Mouse (Mus musculus) cortical plate, adult 2 months (tissue): Measurements from ENCODE around the gene Hdlbp. TPM values are rescaled to one million over a fixed set of nuclear protein-coding genes. Genes with fewer than 3 reads are reported as not detected.

Experiments used
- H3K27ac ChIP-seq: fragments of 200-500 bp; 2 replicates; pipeline ENCODE4 v1.5.1; 2012; ENCODE audit warnings: low read length, control low read depth, inconsistent platforms; ENCODE audit not compliant: insufficient read depth
- H3K4me1 ChIP-seq: fragments of 200-500 bp; 2 replicates; pipeline ENCODE4 v1.6.1; 2011; ENCODE audit warnings: low read length; ENCODE audit not compliant: control insufficient read depth, insufficient read depth
- H3K4me3 ChIP-seq: fragments of 200-500 bp; 2 replicates; pipeline ENCODE4 v1.5.1; 2011; ENCODE audit warnings: mild to moderate bottlenecking, low read length, control low read depth; ENCODE audit not compliant: insufficient read depth
- CTCF ChIP-seq: fragments of 200-500 bp; IDR thresholded peaks from 2 replicates; pipeline ENCODE4 v1.5.1; 2011; ENCODE audit warnings: mild to moderate bottlenecking, control low read depth, low read length; ENCODE audit not compliant: insufficient read depth; ENCODE audit errors: extremely low read depth
- POLR2A ChIP-seq: fragments of 200-500 bp; IDR thresholded peaks from 2 replicates; pipeline ENCODE4 v1.6.1; 2011; ENCODE audit warnings: mild to moderate bottlenecking, low read length, control low read depth; ENCODE audit not compliant: insufficient read depth; ENCODE audit errors: extremely low read depth
- polyA plus RNA-seq: library from polyadenylated mRNA; depleted of rRNA; stranded (reverse); fragments of >200 nt; gene quantifications from 2 replicates; pipeline ENCODE4 v1.2.3, GENCODE M21; 2012

The Hdlbp gene
- polyA plus RNA-seq, 1 experiment, result 93.3 TPM

DNA sequence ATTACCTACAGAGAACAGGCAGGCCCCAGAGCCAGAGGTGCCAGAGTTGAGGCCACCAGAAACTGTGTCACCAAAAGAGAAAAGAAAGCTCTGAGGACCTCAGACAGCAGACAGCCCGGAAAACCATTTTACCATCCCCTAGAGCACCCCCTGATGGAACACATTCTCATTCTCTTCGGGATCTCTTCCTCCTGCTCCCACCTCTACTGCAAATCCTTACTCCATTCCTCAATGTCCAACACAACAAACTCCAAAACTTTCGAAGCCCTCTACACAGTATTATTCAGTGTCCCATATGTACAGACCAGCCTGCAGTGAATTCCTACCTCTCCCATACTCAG lies 32.8 kb downstream of the Hdlbp start:
- Histone ChIP-seq H3K4me1 (peaks cover 4% of the 10 kb centered on the region; the same call in 1 of the 2 replicates), H3K4me3 (peak overlapping the region; percentile 78), H3K27ac (peak overlapping the region; percentile 22)
- TF ChIP-seq CTCF (no peak), POLR2A (no peak)

DNA sequence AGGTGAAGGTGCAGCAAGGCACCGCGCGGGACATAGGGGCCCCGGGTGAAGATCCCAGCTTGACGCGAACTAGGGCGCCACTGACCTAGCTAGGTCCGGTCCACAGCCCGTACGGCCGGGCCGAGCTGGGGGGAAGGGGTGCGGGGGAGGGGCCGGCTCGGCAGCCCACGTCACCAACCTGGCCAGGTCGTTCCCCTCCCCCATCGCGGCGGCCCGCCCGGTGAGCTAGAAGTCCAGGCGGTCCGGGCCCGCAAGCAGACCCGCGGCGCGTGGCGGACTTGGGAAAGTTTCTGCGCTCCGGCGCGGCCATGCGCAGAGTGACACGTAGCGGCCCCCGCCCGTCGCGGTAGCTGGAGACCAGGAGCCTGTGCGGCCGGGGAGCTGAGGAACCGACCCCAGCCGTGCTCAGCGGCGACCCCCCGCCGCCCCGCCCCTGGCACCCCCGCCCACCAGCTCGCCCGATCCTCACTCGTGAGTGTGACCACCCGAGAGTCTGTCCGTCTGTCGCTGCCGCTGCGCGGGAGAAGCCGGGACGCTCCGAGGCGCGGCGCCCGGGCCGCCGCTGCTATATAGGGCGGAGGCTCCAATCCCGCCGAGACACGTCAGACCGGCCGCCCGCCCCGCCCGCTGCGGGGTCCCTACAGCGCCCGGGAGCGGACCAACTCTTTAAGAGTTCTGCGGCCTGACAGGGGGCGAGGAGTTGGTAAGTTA lies 33.3 kb downstream of the Hdlbp start:
- Histone ChIP-seq H3K4me3 (peak overlapping the region; percentile 78), H3K4me1 (peaks cover 4% of the 10 kb centered on the region; the same call in 1 of the 2 replicates), H3K27ac (peak overlapping the region; percentile 81; the same call in 1 of the 2 replicates)
- TF ChIP-seq CTCF (no peak), POLR2A (no peak)

DNA sequence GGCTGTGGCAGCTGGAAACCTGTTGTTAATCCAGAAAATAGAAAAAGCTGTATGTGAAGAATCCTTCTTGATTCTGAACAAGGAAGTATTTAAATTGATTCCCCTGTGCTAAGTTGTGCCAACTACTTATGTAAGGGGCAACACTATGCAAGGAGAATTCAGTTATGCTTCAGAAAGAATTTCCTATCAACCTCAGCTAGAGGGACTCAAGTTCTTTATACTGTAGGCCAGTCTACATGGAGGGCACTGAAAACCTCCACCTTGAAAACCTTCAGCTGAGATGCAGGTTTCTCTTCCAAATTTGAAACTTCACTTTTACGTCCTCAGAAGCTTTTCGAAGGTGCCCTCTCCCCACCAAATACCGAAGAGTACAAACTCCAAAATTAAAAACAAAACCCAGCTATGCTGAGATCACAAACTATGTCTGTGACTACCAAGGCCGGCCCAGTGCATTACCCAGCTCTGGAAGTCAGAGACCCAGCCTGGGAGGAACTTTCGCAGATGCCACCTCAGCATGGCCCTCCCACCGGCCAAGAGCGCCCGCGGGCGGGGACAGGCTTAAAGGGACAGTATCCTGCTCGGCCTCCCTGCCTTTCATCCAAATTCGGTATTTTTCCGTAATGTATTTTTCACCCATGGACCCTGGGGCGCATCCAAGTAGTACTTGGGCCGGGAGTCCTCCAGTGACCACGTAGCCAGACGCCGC lies 34.1 kb downstream of the Hdlbp start:
- TF ChIP-seq POLR2A (no peak), CTCF (no peak)
- Histone ChIP-seq H3K4me3 (peak overlapping the region; percentile 78), H3K4me1 (peaks cover 4% of the 10 kb centered on the region; the same call in 1 of the 2 replicates), H3K27ac (0 out of 2 replicates have a peak overlapping the region, but pooled peaks have one; percentile 81)

DNA sequence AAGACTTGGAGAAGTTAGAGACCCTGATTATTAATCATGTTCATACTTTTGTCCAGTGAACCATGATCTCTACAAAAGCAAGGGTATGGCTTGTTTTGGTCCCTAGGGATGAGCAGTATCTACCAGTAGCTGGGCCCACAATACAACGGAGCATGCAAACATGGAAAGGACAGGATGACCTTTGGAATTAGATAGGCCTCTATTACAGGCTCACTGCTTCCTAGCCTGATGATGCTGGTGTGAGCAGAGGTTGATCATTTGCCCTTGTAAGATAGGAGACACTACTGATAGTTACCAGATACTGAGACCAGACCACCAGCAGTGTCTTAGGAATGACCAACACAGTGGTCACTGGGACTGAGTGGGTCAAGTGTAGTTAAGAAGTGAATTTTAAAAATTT lies 39.3 kb downstream of the Hdlbp start:
- Histone ChIP-seq H3K4me1 (no peaks in the 10 kb centered on the region), H3K27ac (no peak overlapping the region), H3K4me3 (no peak overlapping the region)
- no peak for TF ChIP-seq CTCF
- no peak for TF ChIP-seq POLR2A

DNA sequence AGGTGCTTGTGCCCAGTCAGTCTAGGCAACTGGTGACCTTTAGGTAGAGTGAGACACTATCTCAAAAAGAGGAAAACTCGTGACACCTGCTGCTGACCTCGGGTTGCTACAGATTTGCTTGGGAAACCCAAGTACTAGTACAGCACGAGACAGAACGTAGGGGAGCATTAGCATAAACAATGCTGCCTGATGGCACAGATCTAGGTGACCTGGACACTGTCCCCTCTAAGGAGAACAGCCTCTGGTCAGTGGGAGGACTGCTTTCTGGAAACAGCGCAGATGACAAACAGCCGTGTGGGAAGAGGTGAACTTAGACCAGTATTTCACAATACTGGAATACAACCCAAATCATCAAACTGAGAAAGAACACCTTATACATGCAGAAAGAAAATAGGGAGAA lies 46.5 kb downstream of the Hdlbp start:
- H3K4me3 ChIP-seq, result no peak overlapping the region
- H3K27ac ChIP-seq, result no peak overlapping the region
- no peaks in the 10 kb centered on the region for H3K4me1 ChIP-seq
- no peak for TF ChIP-seq CTCF
- TF ChIP-seq POLR2A, result no peak

DNA sequence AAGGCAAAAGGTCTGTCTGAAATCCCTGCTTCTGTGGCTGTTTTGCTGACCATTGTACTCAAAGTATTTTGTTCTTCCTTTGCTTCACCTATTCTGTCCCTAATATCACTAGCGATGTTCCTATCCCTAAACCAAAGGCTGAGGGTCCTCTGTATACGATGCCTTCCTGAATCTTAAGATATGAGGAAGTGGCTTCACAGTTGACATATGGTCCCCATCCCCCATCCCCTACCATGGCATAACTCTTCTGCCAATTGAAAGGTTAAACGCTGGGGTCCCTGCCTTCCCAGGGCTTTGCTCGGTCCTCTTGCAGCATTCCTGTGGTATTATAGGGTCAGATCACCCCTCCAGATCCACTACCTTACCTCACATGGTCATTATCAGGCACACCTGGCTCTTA lies 75.2 kb downstream of the Hdlbp start:
- TF ChIP-seq POLR2A (no peak), CTCF (no peak)

DNA sequence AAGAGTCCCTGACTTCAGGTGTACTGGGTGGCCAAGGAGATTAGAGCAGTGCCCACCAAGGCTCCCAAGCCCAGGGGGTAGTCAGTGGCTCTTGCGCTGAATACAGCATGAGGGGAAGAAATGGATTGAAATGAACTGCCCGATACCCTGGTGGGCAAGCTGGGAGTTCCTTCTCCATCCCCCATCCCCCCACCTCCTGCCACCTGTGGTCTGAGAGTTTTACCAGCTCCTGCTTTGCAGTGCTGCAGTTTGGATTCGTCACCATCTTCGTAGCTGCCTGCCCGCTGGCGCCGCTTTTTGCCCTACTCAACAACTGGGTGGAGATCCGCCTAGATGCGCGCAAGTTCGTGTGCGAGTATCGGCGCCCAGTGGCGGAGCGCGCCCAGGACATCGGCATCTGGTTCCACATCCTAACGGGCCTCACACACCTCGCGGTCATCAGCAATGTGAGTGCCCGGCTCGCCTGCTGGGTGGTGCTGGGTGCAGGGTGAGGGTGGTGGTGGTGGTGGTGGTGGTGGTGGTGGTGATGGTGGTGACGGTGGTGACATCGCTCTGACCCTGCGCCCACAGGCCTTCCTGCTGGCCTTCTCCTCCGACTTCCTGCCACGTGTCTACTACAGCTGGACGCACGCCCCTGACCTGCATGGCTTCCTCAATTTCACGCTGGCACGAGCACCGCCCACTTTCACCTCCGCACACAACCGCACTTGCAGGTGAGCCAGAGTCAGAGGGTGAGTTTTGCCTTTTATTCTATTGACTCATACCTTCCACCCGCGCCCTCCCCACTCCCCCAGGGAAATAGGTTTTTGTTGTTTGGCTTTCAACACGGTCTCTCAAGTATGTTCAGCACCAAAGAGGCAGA lies 77.2 kb downstream of the Hdlbp start:
- no peak for TF ChIP-seq CTCF
- TF ChIP-seq POLR2A, result no peak
- Histone ChIP-seq H3K4me3 (peak overlapping the region; percentile 5; the same call in 1 of the 2 replicates), H3K27ac (no peak overlapping the region)

More for the DNA sequence above, 75.2 kb downstream of the Hdlbp start:
- H3K4me1 ChIP-seq, result no peaks in the 10 kb centered on the region
- H3K4me3 ChIP-seq, result no peak overlapping the region
- no peak overlapping the region for H3K27ac ChIP-seq

DNA sequence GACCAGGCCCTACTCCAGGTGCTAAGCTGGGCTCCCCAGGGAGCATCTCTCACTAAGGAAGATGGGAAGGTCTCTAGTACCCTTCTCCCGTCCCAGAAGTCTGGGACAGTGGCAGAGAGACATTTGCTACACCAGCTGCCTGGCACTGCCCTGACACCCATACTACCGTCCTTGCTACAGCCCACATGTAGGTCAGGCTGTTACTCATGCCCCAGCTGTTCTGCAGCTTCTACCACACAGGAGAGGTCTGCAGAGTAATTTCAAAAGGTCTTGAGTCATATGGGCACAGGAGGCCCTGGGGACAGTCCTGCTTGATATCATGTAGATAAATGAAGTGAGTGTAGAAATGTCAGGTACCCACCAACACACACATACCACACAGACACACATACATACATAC lies 89.7 kb downstream of the Hdlbp start:
- no peak for TF ChIP-seq POLR2A
- TF ChIP-seq CTCF, result no peak
- H3K27ac ChIP-seq, result no peak overlapping the region
- H3K4me3 ChIP-seq, result no peak overlapping the region
- H3K4me1 ChIP-seq, result no peaks in the 10 kb centered on the region

More for the DNA sequence above, 77.2 kb downstream of the Hdlbp start:
- H3K4me1 ChIP-seq, result no peaks in the 10 kb centered on the region

DNA sequence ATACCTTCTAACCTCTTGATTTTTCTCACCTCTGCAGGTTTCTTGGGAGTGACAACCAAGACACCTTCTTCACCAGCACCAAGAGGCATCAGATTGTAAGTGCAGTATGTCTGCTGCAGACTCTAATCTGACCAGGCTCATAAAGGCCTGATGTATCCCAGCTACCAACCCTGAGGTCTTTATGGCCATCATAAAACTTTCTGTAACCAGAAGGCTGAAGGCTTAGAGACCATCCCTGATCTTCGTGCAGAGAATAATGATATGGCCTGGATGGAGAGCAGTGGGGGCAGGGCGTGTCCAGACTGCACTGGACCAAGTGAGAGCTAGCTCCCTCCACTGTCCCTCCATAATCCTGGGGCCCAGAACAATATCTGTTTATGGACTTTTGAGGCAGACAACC lies 91.4 kb downstream of the Hdlbp start:
- no peak overlapping the region for H3K27ac ChIP-seq
- TF ChIP-seq CTCF (no peak), POLR2A (no peak)
- H3K4me3 ChIP-seq, result no peak overlapping the region
- no peaks in the 10 kb centered on the region for H3K4me1 ChIP-seq

DNA sequence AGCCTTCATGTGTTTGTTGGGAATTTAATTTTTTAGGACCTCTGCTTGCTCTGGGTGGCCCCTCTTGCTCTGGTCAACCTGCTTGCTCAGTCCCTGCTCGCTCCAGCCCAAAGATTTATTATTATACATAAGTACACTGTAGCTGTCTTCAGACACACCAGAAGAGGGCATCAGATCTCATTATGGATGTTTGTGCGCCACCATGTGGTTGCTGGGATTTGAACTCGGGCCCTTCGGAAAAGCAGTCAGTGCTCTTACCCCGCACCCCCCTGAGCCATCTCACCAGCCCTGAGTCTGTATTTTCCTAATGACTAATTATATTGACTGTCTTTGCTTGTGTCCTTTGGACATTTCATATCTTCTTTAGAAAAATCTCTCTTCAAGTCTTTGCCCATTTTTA lies 99.5 kb downstream of the Hdlbp start:
- H3K4me1 ChIP-seq, result no peaks in the 10 kb centered on the region
- no peak overlapping the region for H3K27ac ChIP-seq
- TF ChIP-seq POLR2A, result no peak
- TF ChIP-seq CTCF, result no peak
- no peak overlapping the region for H3K4me3 ChIP-seq
